Mouse (Mus musculus) cerebellum, adult 11-12 months (tissue): ENCODE data around the gene Polr2j.
"Not testable (repeated sequence)": the region's sequence is repeated elsewhere in the genome, so short reads cannot be mapped to it uniquely, and the experiment has no call there.

Experiments
- DNase-seq: peaks from one replicate; pipeline ENCODE4 v3.0.0; 2022

Polr2j gene

GRCm38 (mm10) chr5:136109042-136109441 lies 7.4 kb upstream of the Polr2j start:
- no peak for DNase-seq

- DNase-seq, result not testable (repeated sequence)
Measured at GRCm38 (mm10) chr5:136113546-136113945, 2.9 kb upstream of the Polr2j start.

GRCm38 (mm10) chr5:136116784-136117112 lies 317 bp downstream of the Polr2j start:
- no peak for DNase-seq

GRCm38 (mm10) chr5:136122165-136122564 lies 5.7 kb downstream of the Polr2j start:
- DNase-seq, result no peak

- peak; percentile 96 for DNase-seq
Measured at GRCm38 (mm10) chr5:136135571-136136291, 19.3 kb downstream of the Polr2j start, which contains the start of the genes Lrwd1 and Alkbh4. Lrwd1 (minus strand) TSS chr5:136136074. Alkbh4 (plus strand) TSS chr5:136136146.

GRCm38 (mm10) chr5:136136292-136136990 lies 20.0 kb downstream of the Polr2j start:
- DNase-seq, result no peak

GRCm38 (mm10) chr5:136137658-136138274 lies 21.3 kb downstream of the Polr2j start:
- DNase-seq, result no peak

- DNase-seq, result no peak
Measured at GRCm38 (mm10) chr5:136139393-136139792, 23.0 kb downstream of the Polr2j start.

- peak; percentile 54 for DNase-seq
Measured at GRCm38 (mm10) chr5:136140057-136140482, 23.6 kb downstream of the Polr2j start.

- no peak for DNase-seq
Measured at GRCm38 (mm10) chr5:136142746-136143145, 26.3 kb downstream of the Polr2j start.

- DNase-seq, result no peak
Measured at GRCm38 (mm10) chr5:136143161-136143755, 26.8 kb downstream of the Polr2j start.

GRCm38 (mm10) chr5:136144606-136145430 lies 28.4 kb downstream of the Polr2j start:
- no peak for DNase-seq

- DNase-seq, result no peak
Measured at GRCm38 (mm10) chr5:136146936-136147335, 30.5 kb downstream of the Polr2j start.

GRCm38 (mm10) chr5:136147704-136148103 lies 31.3 kb downstream of the Polr2j start:
- no peak for DNase-seq

GRCm38 (mm10) chr5:136149134-136149576 lies 32.7 kb downstream of the Polr2j start:
- not testable (repeated sequence) for DNase-seq

- no peak for DNase-seq
Measured at GRCm38 (mm10) chr5:136152365-136152764, 35.9 kb downstream of the Polr2j start.

GRCm38 (mm10) chr5:136155399-136155798 lies 39.0 kb downstream of the Polr2j start:
- DNase-seq, result no peak

GRCm38 (mm10) chr5:136160084-136160483 lies 43.7 kb downstream of the Polr2j start:
- DNase-seq, result not testable (repeated sequence)

GRCm38 (mm10) chr5:136163807-136164474 lies 47.5 kb downstream of the Polr2j start:
- DNase-seq, result peak; percentile 76

- peak; percentile 50 for DNase-seq
Measured at GRCm38 (mm10) chr5:136165246-136165645, 48.8 kb downstream of the Polr2j start.

GRCm38 (mm10) chr5:136167296-136167695 lies 50.9 kb downstream of the Polr2j start:
- DNase-seq, result no peak

GRCm38 (mm10) chr5:136168071-136168470 lies 51.6 kb downstream of the Polr2j start:
- no peak for DNase-seq
